Mouse (Mus musculus): ENCODE data around the gene Tle4. TPM values are rescaled to one million over a fixed set of nuclear protein-coding genes. Genes with fewer than 3 reads are reported as not detected.
A peak's percentile ranks its signal among the peaks of the same experiment; 100 is the strongest.

Gene Tle4
- polyA plus RNA-seq, 1 experiment from 2014 or later: 35.5 TPM

DNA sequence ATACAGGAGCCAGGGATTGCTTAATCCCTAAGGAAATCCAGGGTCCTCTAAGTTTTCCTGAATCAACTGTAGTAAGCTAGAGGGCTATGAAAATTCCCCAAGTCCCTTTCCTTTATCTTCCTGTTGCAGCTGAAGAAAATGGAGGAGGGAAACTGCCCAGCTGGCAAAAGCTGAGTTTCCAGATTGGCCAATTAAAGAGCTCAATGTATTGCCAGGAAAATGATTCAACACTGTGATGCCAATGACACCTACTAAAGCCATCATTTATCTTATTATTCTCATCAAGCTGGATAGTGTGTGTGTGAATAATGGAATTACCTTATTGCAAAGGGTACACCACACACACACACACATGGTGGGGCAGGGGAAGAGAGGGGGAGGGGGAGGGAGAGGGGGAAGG lies 22.0 kb upstream of the Tle4 start:
- no peaks in the 10 kb centered on the region for H3K27me3 ChIP-seq (ENCODE audit: control insufficient read depth, insufficient read depth, low read length)
- ATAC-seq (replicated peaks; ENCODE audit: insufficient number of reproducible peaks, low FRiP score, low TSS enrichment, low read depth) (no peak), DNase-seq (ENCODE audit: low spot score) (no peak)
- no peak overlapping the region for H3K9ac ChIP-seq (replicated peaks; ENCODE audit: low read length)
- H3K4me1 ChIP-seq (ENCODE audit: control insufficient read depth, insufficient read depth, low read length): no peaks in the 10 kb centered on the region
- no peaks in the 10 kb centered on the region for H3K36me3 ChIP-seq (replicated peaks; ENCODE audit: control insufficient read depth, insufficient read depth, low read depth, low read length)
- H3K4me2 ChIP-seq (ENCODE audit: low read depth, low read length): no peak overlapping the region
- H3K4me3 ChIP-seq (ENCODE audit: low read depth, low read length): no peak overlapping the region
- H3K9me3 ChIP-seq (replicated peaks; ENCODE audit: control insufficient read depth, low read length): no peaks in the 10 kb centered on the region
- H3K27ac ChIP-seq (replicated peaks; ENCODE audit: low read depth, low read length): no peak overlapping the region

DNA sequence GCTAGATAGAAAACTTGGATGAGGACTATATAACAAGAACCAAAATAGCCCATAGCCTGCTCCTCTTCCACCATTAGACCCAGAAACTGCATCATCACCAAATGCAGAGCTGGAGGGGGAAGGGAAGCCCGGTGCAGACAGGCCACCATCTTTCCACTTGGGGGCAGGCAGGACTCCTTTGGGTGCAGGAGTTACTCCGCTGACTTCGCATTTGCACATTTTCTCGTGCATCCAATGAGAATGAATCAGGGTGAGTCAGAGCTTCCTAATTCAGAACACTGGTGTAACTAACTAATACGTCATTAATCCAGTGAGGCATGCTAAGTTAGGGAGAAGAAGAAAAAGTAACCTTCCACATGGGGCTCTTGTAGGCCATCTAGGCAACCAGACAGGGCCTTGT lies 17.0 kb upstream of the Tle4 start:
- Histone ChIP-seq H3K27ac (replicated peaks; ENCODE audit: low read depth, low read length) (no peak overlapping the region), H3K27me3 (ENCODE audit: control insufficient read depth, insufficient read depth, low read length) (no peaks in the 10 kb centered on the region), H3K9me3 (replicated peaks; ENCODE audit: control insufficient read depth, low read length) (no peaks in the 10 kb centered on the region), H3K4me2 (ENCODE audit: low read depth, low read length) (no peak overlapping the region), H3K4me1 (ENCODE audit: control insufficient read depth, insufficient read depth, low read length) (no peaks in the 10 kb centered on the region), H3K4me3 (ENCODE audit: low read depth, low read length) (no peak overlapping the region), H3K36me3 (replicated peaks; ENCODE audit: control insufficient read depth, insufficient read depth, low read depth, low read length) (no peaks in the 10 kb centered on the region), H3K9ac (replicated peaks; ENCODE audit: low read length) (no peak overlapping the region)
- DNase-seq (ENCODE audit: low spot score) (no peak), ATAC-seq (replicated peaks; ENCODE audit: insufficient number of reproducible peaks, low FRiP score, low TSS enrichment, low read depth) (no peak)
- 81% methylated on average over 5 of the region's 5 CpGs for WGBS

DNA sequence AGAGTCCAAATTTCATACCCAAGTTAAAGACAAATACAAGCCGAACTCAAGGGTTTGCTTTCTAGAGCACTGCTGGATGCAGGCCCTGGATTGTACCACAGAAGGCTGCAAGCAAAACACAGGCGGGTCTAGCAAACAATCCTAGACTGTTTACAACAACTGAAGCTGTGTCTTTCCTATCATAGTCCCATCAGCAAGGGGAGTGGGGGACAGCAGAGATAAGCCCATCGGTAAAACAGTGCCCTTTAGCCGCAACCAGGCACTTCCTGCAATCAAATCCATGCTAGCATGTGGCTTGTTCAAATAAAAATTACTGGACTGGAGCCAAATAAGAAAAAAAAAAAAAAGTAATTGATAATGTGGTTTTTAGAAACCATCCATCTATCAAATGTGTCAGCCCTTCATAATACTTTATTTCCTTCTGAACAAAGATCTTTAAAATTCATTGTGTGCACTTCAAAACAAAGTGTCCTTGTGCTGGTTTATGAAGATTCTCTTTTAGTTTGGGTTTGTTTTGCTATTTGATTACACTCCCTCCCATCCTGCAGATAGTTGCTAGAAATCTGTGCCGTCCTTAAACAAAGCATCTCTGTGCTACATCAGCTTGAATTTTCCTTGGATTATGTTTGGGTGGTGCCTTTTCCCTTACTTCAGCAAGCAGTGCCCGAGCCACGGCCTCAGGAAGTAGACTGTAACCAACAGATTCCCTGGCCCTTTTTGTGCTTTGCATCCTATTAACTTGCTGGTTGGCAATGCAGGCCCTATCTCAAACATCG lies 12.9 kb upstream of the Tle4 start:
- H3K4me3 ChIP-seq (ENCODE audit: low read depth, low read length): no peak overlapping the region
- whole genome bisulfite sequencing: 45% methylated on average over 8 of the region's 8 CpGs
- no peaks in the 10 kb centered on the region for H3K4me1 ChIP-seq (ENCODE audit: control insufficient read depth, insufficient read depth, low read length)
- ATAC-seq (replicated peaks; ENCODE audit: insufficient number of reproducible peaks, low FRiP score, low TSS enrichment, low read depth) (no peak), DNase-seq (ENCODE audit: low spot score) (no peak)
- H3K9ac ChIP-seq (replicated peaks; ENCODE audit: low read length): no peak overlapping the region
- no peaks in the 10 kb centered on the region for H3K27me3 ChIP-seq (ENCODE audit: control insufficient read depth, insufficient read depth, low read length)
- H3K36me3 ChIP-seq (replicated peaks; ENCODE audit: control insufficient read depth, insufficient read depth, low read depth, low read length): no peaks in the 10 kb centered on the region
- H3K4me2 ChIP-seq (ENCODE audit: low read depth, low read length): no peak overlapping the region
- no peaks in the 10 kb centered on the region for H3K9me3 ChIP-seq (replicated peaks; ENCODE audit: control insufficient read depth, low read length)
- H3K27ac ChIP-seq (replicated peaks; ENCODE audit: low read depth, low read length): no peak overlapping the region

DNA sequence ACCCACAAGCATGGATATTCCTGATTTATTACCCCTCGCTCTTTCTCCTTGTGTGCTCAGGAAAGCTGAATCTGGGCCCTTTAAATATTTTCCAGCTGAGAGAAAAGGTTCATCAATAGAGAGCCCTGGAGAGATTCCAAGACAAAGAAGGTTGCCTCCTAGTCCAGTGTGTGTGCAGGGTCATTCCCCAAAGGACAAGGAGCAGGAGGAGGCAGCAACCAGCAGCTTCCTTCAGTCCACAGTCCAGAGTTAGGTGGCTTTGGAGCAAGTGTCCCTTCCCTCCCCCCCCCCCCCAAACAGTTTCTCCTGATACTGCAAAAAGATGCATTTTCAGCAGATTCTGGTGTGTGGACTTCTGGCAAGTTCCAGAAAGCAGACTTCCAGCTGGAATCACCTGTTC lies 3.0 kb upstream of the Tle4 start:
- H3K9me3 ChIP-seq (replicated peaks; ENCODE audit: control insufficient read depth, low read length): no peaks in the 10 kb centered on the region
- DNase-seq (ENCODE audit: low spot score) (no peak), ATAC-seq (replicated peaks; ENCODE audit: insufficient number of reproducible peaks, low FRiP score, low TSS enrichment, low read depth) (no peak)
- WGBS: 68% methylated on average over 1 of the region's 1 CpGs
- H3K4me3 ChIP-seq (ENCODE audit: low read depth, low read length): no peak overlapping the region
- no peak overlapping the region for H3K4me2 ChIP-seq (ENCODE audit: low read depth, low read length)
- no peak overlapping the region for H3K27ac ChIP-seq (replicated peaks; ENCODE audit: low read depth, low read length)
- H3K27me3 ChIP-seq (ENCODE audit: control insufficient read depth, insufficient read depth, low read length): no peaks in the 10 kb centered on the region
- no peak overlapping the region for H3K9ac ChIP-seq (replicated peaks; ENCODE audit: low read length)
- no peaks in the 10 kb centered on the region for H3K36me3 ChIP-seq (replicated peaks; ENCODE audit: control insufficient read depth, insufficient read depth, low read depth, low read length)
- no peaks in the 10 kb centered on the region; the same call in 1 of the 2 replicates for H3K4me1 ChIP-seq (ENCODE audit: control insufficient read depth, insufficient read depth, low read length)

DNA sequence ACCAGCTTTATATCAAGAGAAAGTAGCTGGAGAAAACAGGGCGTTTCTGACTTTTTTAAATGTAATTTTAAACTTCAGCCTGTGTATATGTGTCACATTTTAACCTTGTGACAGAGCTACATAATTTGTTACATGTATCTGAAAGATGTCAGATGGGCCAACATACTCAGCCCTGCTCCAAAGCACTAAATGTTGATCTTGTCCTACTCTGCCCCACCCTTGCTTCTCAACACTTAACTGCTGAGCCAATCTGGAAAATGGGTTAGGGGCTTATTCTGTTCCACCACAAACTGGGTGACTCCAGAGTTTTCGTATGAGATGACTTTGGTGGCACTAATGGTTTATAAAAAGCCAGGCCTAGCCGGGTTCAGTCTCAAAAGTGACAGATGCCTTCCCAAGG lies 2.5 kb upstream of the Tle4 start:
- H3K27ac ChIP-seq (replicated peaks; ENCODE audit: low read depth, low read length): no peak overlapping the region
- no peak overlapping the region for H3K9ac ChIP-seq (replicated peaks; ENCODE audit: low read length)
- no peaks in the 10 kb centered on the region for H3K36me3 ChIP-seq (replicated peaks; ENCODE audit: control insufficient read depth, insufficient read depth, low read depth, low read length)
- H3K4me2 ChIP-seq (ENCODE audit: low read depth, low read length): no peak overlapping the region
- H3K27me3 ChIP-seq (ENCODE audit: control insufficient read depth, insufficient read depth, low read length): no peaks in the 10 kb centered on the region
- WGBS: 53% methylated on average over 3 of the region's 3 CpGs
- DNase-seq (ENCODE audit: low spot score) (no peak), ATAC-seq (replicated peaks; ENCODE audit: insufficient number of reproducible peaks, low FRiP score, low TSS enrichment, low read depth) (no peak)
- no peaks in the 10 kb centered on the region for H3K9me3 ChIP-seq (replicated peaks; ENCODE audit: control insufficient read depth, low read length)
- H3K4me3 ChIP-seq (ENCODE audit: low read depth, low read length): no peak overlapping the region
- no peaks in the 10 kb centered on the region; the same call in 1 of the 2 replicates for H3K4me1 ChIP-seq (ENCODE audit: control insufficient read depth, insufficient read depth, low read length)

DNA sequence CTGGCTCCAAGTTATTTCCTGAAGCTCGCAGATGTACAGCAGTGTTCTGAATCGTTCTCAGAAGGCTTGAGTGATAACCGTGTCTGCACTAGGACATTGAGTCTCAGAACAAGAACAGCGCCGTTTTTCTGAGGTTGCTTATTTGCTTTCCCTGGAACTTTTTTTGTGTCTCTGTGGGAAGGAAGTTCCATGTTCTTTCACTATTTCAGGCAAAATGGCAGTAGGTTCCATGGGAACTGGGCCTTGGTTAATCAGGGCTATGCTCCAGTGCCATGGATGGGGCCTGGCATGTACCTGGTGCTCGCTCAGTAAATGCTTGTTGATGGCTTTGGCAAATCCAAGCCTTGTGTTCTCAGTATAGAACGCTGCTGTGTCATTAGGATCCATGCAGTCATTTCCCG lies 2.0 kb upstream of the Tle4 start:
- Histone ChIP-seq H3K27me3 (ENCODE audit: control insufficient read depth, insufficient read depth, low read length) (no peaks in the 10 kb centered on the region), H3K36me3 (replicated peaks; ENCODE audit: control insufficient read depth, insufficient read depth, low read depth, low read length) (no peaks in the 10 kb centered on the region), H3K4me2 (ENCODE audit: low read depth, low read length) (no peak overlapping the region), H3K4me1 (ENCODE audit: control insufficient read depth, insufficient read depth, low read length) (no peaks in the 10 kb centered on the region; the same call in 1 of the 2 replicates), H3K4me3 (ENCODE audit: low read depth, low read length) (no peak overlapping the region), H3K9ac (replicated peaks; ENCODE audit: low read length) (no peak overlapping the region), H3K9me3 (replicated peaks; ENCODE audit: control insufficient read depth, low read length) (no peaks in the 10 kb centered on the region), H3K27ac (replicated peaks; ENCODE audit: low read depth, low read length) (no peak overlapping the region)
- DNase-seq (ENCODE audit: low spot score) (no peak), ATAC-seq (replicated peaks; ENCODE audit: insufficient number of reproducible peaks, low FRiP score, low TSS enrichment, low read depth) (no peak)
- 34% methylated on average over 8 of the region's 8 CpGs for WGBS

DNA sequence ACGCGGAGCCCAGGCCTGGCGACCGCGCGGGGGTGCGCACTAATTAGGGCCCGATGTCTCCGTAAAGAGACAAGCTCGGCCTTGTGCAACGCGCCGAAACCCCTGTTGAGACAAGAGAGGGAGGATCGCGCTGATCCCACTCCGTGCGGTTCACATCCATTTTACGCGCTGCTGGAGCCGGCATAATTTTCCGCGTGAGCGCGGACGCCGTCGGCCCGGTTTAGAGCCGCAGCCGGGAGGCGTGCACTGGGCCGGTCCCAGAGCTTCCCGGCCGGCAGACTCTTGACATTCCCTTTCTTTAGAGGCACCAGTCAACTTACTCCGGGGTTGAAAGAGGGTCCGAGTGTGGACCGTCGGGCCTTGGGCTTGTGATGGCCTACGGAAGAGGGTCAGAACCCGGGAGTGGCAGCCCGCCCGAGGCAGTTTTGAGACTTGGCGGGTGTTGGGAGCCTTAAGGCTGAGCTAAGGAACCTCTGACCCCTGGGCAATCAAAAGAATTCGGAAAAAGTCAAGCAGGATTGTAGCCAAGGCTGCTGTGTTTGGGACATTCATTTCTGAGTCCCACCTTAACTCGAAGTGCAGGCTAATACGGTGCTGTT lies 938 bp upstream of the Tle4 start:
- peak overlapping the region; percentile 69 for H3K9ac ChIP-seq (replicated peaks; ENCODE audit: low read length)
- H3K9me3 ChIP-seq (replicated peaks; ENCODE audit: control insufficient read depth, low read length): no peaks in the 10 kb centered on the region
- ATAC-seq (replicated peaks; ENCODE audit: insufficient number of reproducible peaks, low FRiP score, low TSS enrichment, low read depth): peak; percentile 71; the same call in 1 of the 2 replicates
- no peaks in the 10 kb centered on the region for H3K27me3 ChIP-seq (ENCODE audit: control insufficient read depth, insufficient read depth, low read length)
- peak overlapping the region; percentile 70 for H3K4me2 ChIP-seq (ENCODE audit: low read depth, low read length)
- under 1% methylated on average over 46 of the region's 46 CpGs for WGBS
- no peaks in the 10 kb centered on the region; the same call in 1 of the 2 replicates for H3K4me1 ChIP-seq (ENCODE audit: control insufficient read depth, insufficient read depth, low read length)
- H3K36me3 ChIP-seq (replicated peaks; ENCODE audit: control insufficient read depth, insufficient read depth, low read depth, low read length): no peaks in the 10 kb centered on the region
- peak overlapping the region; percentile 46 for H3K4me3 ChIP-seq (ENCODE audit: low read depth, low read length)
- peak; percentile 56 for DNase-seq (ENCODE audit: low spot score)
- peak overlapping the region; percentile 91 for H3K27ac ChIP-seq (replicated peaks; ENCODE audit: low read depth, low read length)
